Mouse (Mus musculus) forebrain, embryonic 11.5 days (tissue): ENCODE measurements around the gene Dmxl2. TPM values are rescaled to one million over a fixed set of nuclear protein-coding genes. Genes with fewer than 3 reads are reported as not detected.
A peak's percentile ranks its signal among the peaks of the same experiment; 100 is the strongest.

Source experiments
- ATAC-seq: fragments of 200-750 bp; cut with Nextera tagmentation; replicated peaks from 2 replicates; pipeline ENCODE4 v1.8.0; 2017; ENCODE audit warnings: moderate TSS enrichment; ENCODE audit not compliant: low FRiP score
- DNase-seq: peaks from one replicate; pipeline ENCODE4 v3.0.0-alpha.2; 2017; ENCODE audit warnings: low spot score
- H3K27ac ChIP-seq: fragments of 300-500 bp; sonication (generic); 2 replicates; pipeline ENCODE4 v1.5.1; 2014; ENCODE audit warnings: low read depth, low read length
- H3K27me3 ChIP-seq: fragments of 300-500 bp; sonication (generic); 2 replicates; pipeline ENCODE4 v1.6.1; 2014; ENCODE audit warnings: mild to moderate bottlenecking, low read length, mixed read lengths; ENCODE audit not compliant: control insufficient read depth, insufficient read depth
- H3K36me3 ChIP-seq: fragments of 300-500 bp; sonication (generic); 2 replicates; pipeline ENCODE4 v1.6.1; 2014; ENCODE audit warnings: mild to moderate bottlenecking, low read length, moderate library complexity, mixed read lengths; ENCODE audit not compliant: control insufficient read depth, insufficient read depth
- H3K4me1 ChIP-seq: fragments of 300-500 bp; sonication (generic); replicated peaks from 2 replicates; pipeline ENCODE4 v1.6.1; 2014; ENCODE audit warnings: low read length, mixed read lengths; ENCODE audit not compliant: control insufficient read depth, insufficient read depth
- H3K4me2 ChIP-seq: fragments of 300-500 bp; sonication (generic); 2 replicates; pipeline ENCODE4 v1.6.1; 2014; ENCODE audit warnings: low read depth, mild to moderate bottlenecking, low read length, moderate library complexity, mixed read lengths; ENCODE audit not compliant: severe bottlenecking
- H3K4me3 ChIP-seq: fragments of 300-500 bp; sonication (generic); 2 replicates; pipeline ENCODE4 v1.5.1; 2014; ENCODE audit warnings: low read depth, low read length
- H3K9ac ChIP-seq: fragments of 300-500 bp; sonication (generic); 2 replicates; pipeline ENCODE4 v1.6.1; 2014; ENCODE audit warnings: low read length
- H3K9me3 ChIP-seq: fragments of 300-500 bp; sonication (generic); 2 replicates; pipeline ENCODE4 v1.6.1; 2016; ENCODE audit warnings: low read length, mixed read lengths; ENCODE audit not compliant: control insufficient read depth
- WGBS: fragments of 180-500 bp; shearing (Covaris S2); extraction: QIAGEN DNeasy Blood & Tissue Kit; methylation state at CpG from one replicate; pipeline ENCODE4 v1.1.7; 2014; 5-methylcytosine and 5-hydroxymethylcytosine counted together
- polyA plus RNA-seq: library from polyadenylated mRNA; unstranded; fragments of >200 nt; fragmentation: Nextera tagmentation; extraction: Ambion mirVana; gene quantifications from 2 replicates; pipeline ENCODE4 v1.2.1, GENCODE M21; 2014

Gene Dmxl2
- polyA plus RNA-seq, 1 experiment from 2014 or later = 13.0 TPM

GRCm38 (mm10) chr9:54537480-54537879 is 36.1 kb upstream of the Dmxl2 start:
- no peak for DNase-seq
- Histone ChIP-seq H3K9ac (no peak overlapping the region), H3K4me3 (no peak overlapping the region), H3K36me3 (no peaks in the 10 kb centered on the region), H3K4me1 (peaks cover 2% of the 10 kb centered on the region; the same call in 1 of the 2 replicates), H3K27ac (no peak overlapping the region), H3K27me3 (no peaks in the 10 kb centered on the region), H3K4me2 (no peak overlapping the region), H3K9me3 (no peaks in the 10 kb centered on the region)
- ATAC-seq = no peak
- WGBS = 86% methylated on average over 3 of the region's 3 CpGs

GRCm38 (mm10) chr9:54537030-54537429 is 35.6 kb upstream of the Dmxl2 start:
- Histone ChIP-seq H3K36me3 (no peaks in the 10 kb centered on the region), H3K9me3 (no peaks in the 10 kb centered on the region), H3K4me3 (no peak overlapping the region), H3K9ac (no peak overlapping the region), H3K27me3 (no peaks in the 10 kb centered on the region), H3K4me2 (no peak overlapping the region), H3K27ac (no peak overlapping the region), H3K4me1 (peaks cover 2% of the 10 kb centered on the region; the same call in 1 of the 2 replicates)
- DNase-seq (no peak), ATAC-seq (no peak)
- WGBS = 65% methylated on average over 4 of the region's 4 CpGs

- Histone ChIP-seq H3K27me3 (no peaks in the 10 kb centered on the region), H3K36me3 (no peaks in the 10 kb centered on the region), H3K4me1 (peaks cover 2% of the 10 kb centered on the region; the same call in 1 of the 2 replicates), H3K4me3 (no peak overlapping the region), H3K4me2 (no peak overlapping the region), H3K9ac (no peak overlapping the region), H3K9me3 (no peaks in the 10 kb centered on the region), H3K27ac (no peak overlapping the region)
- 87% methylated on average over 7 of the region's 7 CpGs for WGBS
- no peak for ATAC-seq
- no peak for DNase-seq
Observed at GRCm38 (mm10) chr9:54536236-54536635, 34.8 kb upstream of the Dmxl2 start.

- no peaks in the 10 kb centered on the region for H3K36me3 ChIP-seq
- H3K9ac ChIP-seq = no peak overlapping the region
- no peak overlapping the region for H3K4me3 ChIP-seq
- H3K27me3 ChIP-seq = no peaks in the 10 kb centered on the region
- peaks cover 2% of the 10 kb centered on the region; the same call in 1 of the 2 replicates for H3K4me1 ChIP-seq
- no peaks in the 10 kb centered on the region for H3K9me3 ChIP-seq
- 80% methylated on average over 5 of the region's 5 CpGs for WGBS
- peak; percentile 51; the same call in 1 of the 2 replicates for ATAC-seq
- H3K27ac ChIP-seq = no peak overlapping the region
- H3K4me2 ChIP-seq = no peak overlapping the region
- peak; percentile 61 for DNase-seq
Observed at GRCm38 (mm10) chr9:54533975-54534374, 32.5 kb upstream of the Dmxl2 start.

GRCm38 (mm10) chr9:54532926-54533325 is 31.5 kb upstream of the Dmxl2 start:
- Histone ChIP-seq H3K4me2 (no peak overlapping the region), H3K27ac (no peak overlapping the region), H3K4me1 (peaks cover 2% of the 10 kb centered on the region; the same call in 1 of the 2 replicates), H3K36me3 (no peaks in the 10 kb centered on the region), H3K9ac (no peak overlapping the region), H3K27me3 (no peaks in the 10 kb centered on the region), H3K9me3 (no peaks in the 10 kb centered on the region), H3K4me3 (no peak overlapping the region)
- no peak for ATAC-seq
- 93% methylated on average over 2 of the region's 2 CpGs for WGBS
- no peak for DNase-seq

- Histone ChIP-seq H3K36me3 (no peaks in the 10 kb centered on the region), H3K4me2 (no peak overlapping the region), H3K4me3 (no peak overlapping the region), H3K27me3 (no peaks in the 10 kb centered on the region), H3K9ac (no peak overlapping the region), H3K4me1 (peaks cover 2% of the 10 kb centered on the region; the same call in 1 of the 2 replicates), H3K27ac (no peak overlapping the region), H3K9me3 (no peaks in the 10 kb centered on the region)
- DNase-seq = no peak
- no peak for ATAC-seq
Observed at GRCm38 (mm10) chr9:54531421-54531820, 30.0 kb upstream of the Dmxl2 start.

GRCm38 (mm10) chr9:54530836-54531235 is 29.4 kb upstream of the Dmxl2 start:
- H3K9me3 ChIP-seq = no peaks in the 10 kb centered on the region
- peaks cover 2% of the 10 kb centered on the region; the same call in 1 of the 2 replicates for H3K4me1 ChIP-seq
- WGBS = 89% methylated on average over 6 of the region's 6 CpGs
- H3K4me2 ChIP-seq = no peak overlapping the region
- no peak for DNase-seq
- H3K9ac ChIP-seq = no peak overlapping the region
- ATAC-seq = no peak
- no peak overlapping the region for H3K4me3 ChIP-seq
- H3K27me3 ChIP-seq = no peaks in the 10 kb centered on the region
- H3K27ac ChIP-seq = no peak overlapping the region
- H3K36me3 ChIP-seq = no peaks in the 10 kb centered on the region

- WGBS = 78% methylated on average over 2 of the region's 2 CpGs
- Histone ChIP-seq H3K4me3 (no peak overlapping the region), H3K9me3 (no peaks in the 10 kb centered on the region), H3K9ac (no peak overlapping the region), H3K4me2 (no peak overlapping the region), H3K27me3 (no peaks in the 10 kb centered on the region), H3K27ac (no peak overlapping the region), H3K4me1 (peaks cover 2% of the 10 kb centered on the region; the same call in 1 of the 2 replicates), H3K36me3 (no peaks in the 10 kb centered on the region)
- DNase-seq (no peak), ATAC-seq (no peak)
Observed at GRCm38 (mm10) chr9:54529950-54530349, 28.5 kb upstream of the Dmxl2 start.

GRCm38 (mm10) chr9:54527694-54528093 is 26.3 kb upstream of the Dmxl2 start:
- ATAC-seq (no peak), DNase-seq (no peak)
- 82% methylated on average over 7 of the region's 7 CpGs for WGBS
- Histone ChIP-seq H3K9me3 (no peaks in the 10 kb centered on the region), H3K27ac (no peak overlapping the region), H3K9ac (no peak overlapping the region), H3K4me2 (no peak overlapping the region), H3K36me3 (no peaks in the 10 kb centered on the region), H3K4me3 (no peak overlapping the region), H3K27me3 (no peaks in the 10 kb centered on the region), H3K4me1 (no peaks in the 10 kb centered on the region; the same call in 1 of the 2 replicates)
